Mouse (Mus musculus) olfactory bulb, adult 2 months (tissue): ENCODE data around the gene Chst5.

Experiments used
- CTCF ChIP-seq: fragments of 200-500 bp; IDR thresholded peaks from 2 replicates; pipeline ENCODE4 v1.5.1; 2012; ENCODE audit warnings: low read depth, mild to moderate bottlenecking, low read length, moderate library complexity; ENCODE audit not compliant: insufficient read depth
- POLR2A ChIP-seq: fragments of 200-500 bp; IDR thresholded peaks from 2 replicates; pipeline ENCODE4 v1.6.1; 2012; ENCODE audit warnings: mild to moderate bottlenecking, low read depth, low read length, moderate library complexity; ENCODE audit not compliant: insufficient read depth

DNA sequence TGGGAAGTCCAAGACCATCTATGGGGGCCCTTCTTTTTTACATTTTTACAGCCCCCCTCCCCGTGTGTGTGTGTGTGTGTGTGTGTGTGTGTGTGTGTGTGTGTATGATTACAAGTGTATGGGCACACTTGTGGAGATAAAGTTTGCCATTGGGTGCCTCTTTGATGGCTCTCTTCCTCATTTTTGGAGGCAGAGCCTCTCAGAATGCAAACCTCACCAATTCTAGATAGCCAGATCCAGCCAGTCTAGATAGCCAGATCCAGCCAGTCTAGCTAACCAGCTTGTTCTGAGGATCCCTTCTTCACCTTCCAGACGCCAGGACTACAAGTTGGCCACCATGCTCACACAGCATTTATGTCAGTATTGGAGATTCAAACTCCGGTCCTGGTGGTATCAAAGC is 39.0 kb downstream of the Chst5 start:
- TF ChIP-seq CTCF (no peak), POLR2A (no peak)
